Mouse (Mus musculus): Measurements from ENCODE around the gene Pdlim7. TPM values are rescaled to one million over a fixed set of nuclear protein-coding genes. Genes with fewer than 3 reads are reported as not detected.

The Pdlim7 gene
- total and polyA plus RNA-seq, 3 experiments: 12.3 to 40.6 TPM; not detected in 1

DNA sequence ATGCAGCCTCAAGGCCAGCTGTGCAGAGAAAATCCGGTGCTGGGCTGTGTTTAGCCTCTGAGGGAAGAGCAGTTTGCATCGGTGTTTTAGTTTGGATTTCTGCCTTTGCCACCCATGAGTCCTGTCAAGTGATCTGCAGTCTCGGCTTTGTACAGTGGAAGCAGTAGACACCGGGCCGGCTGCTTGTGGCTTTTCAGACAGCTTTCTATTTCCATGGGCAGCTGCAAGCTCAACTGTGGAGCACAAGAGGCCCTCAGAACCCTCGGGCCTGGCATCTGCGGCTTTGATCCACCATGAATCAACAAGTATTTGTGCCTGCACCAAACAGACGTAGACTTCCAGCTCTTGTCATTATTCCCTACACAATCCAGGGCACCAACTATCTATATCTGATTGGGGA is 11.1 kb downstream of the Pdlim7 start:
- no peaks in the 10 kb centered on the region for H3K9me3 ChIP-seq (replicated peaks; ENCODE audit: insufficient read depth, low read length)
- no peak for DNase-seq (ENCODE audit: low read depth, low spot score)
- H3K27ac ChIP-seq (ENCODE audit: control insufficient read depth, low read depth, low read length): no peak overlapping the region
- no peaks in the 10 kb centered on the region for H3K27me3 ChIP-seq (ENCODE audit: control insufficient read depth in 1 of 2, insufficient read depth in 2 of 2, low read length in 2 of 2)
- no peaks in the 10 kb centered on the region for H3K4me1 ChIP-seq (ENCODE audit: control insufficient read depth in 1 of 2, insufficient read depth in 2 of 2, low read length in 2 of 2)
- TF ChIP-seq USF2 (IDR thresholded peaks at IDR 0.05; ENCODE audit: borderline replicate concordance in 1 of 2, insufficient read depth in 1 of 2, low read depth in 1 of 2, low read length in 2 of 2): no peak
- TF ChIP-seq EP300 (IDR thresholded peaks at IDR 0.05; ENCODE audit: low read depth in 1 of 2, low read length in 2 of 2): no peak
- no peak for TF ChIP-seq NELFE (IDR thresholded peaks at IDR 0.05; ENCODE audit: low read depth, low read length)
- TF ChIP-seq MAFK (IDR thresholded peaks at IDR 0.05; ENCODE audit: borderline replicate concordance, low read depth, low read length): no peak
- TF ChIP-seq MEF2A (IDR thresholded peaks at IDR 0.05; ENCODE audit: extremely low read depth, insufficient replicate concordance, low read depth, low read length, poor library complexity, severe bottlenecking): no peak
- no peak for TF ChIP-seq CTCF (IDR thresholded peaks at IDR 0.05 in 2 of 3, conservative IDR thresholded peaks at IDR 0.05 in 1 of 3; ENCODE audit: control insufficient read depth in 1 of 3, insufficient read depth in 1 of 3, low read depth in 2 of 3, low read length in 3 of 3, poor library complexity in 1 of 3, severe bottlenecking in 1 of 3)
- no peak for TF ChIP-seq TAL1 (IDR thresholded peaks at IDR 0.05; ENCODE audit: low read length)
- no peak for TF ChIP-seq UBTF (IDR thresholded peaks at IDR 0.05; ENCODE audit: borderline replicate concordance, insufficient read depth, low read depth, low read length)
- TF ChIP-seq POLR2AphosphoS2 (IDR thresholded peaks at IDR 0.05; ENCODE audit: low read length): no peak
- no peak overlapping the region for H3K4me3 ChIP-seq (ENCODE audit: control insufficient read depth in 1 of 2, insufficient read depth in 1 of 2, low read depth in 2 of 2, low read length in 2 of 2)
- no peaks in the 10 kb centered on the region for H3K79me2 ChIP-seq (ENCODE audit: control insufficient read depth, insufficient read depth, low read length, poor library complexity)
- H3K36me3 ChIP-seq (ENCODE audit: control insufficient read depth in 1 of 2, insufficient read depth in 2 of 2, low read length in 2 of 2): no peaks in the 10 kb centered on the region
- no peak overlapping the region for H3K9ac ChIP-seq (ENCODE audit: control insufficient read depth, low read depth, low read length, poor library complexity, severe bottlenecking)

DNA sequence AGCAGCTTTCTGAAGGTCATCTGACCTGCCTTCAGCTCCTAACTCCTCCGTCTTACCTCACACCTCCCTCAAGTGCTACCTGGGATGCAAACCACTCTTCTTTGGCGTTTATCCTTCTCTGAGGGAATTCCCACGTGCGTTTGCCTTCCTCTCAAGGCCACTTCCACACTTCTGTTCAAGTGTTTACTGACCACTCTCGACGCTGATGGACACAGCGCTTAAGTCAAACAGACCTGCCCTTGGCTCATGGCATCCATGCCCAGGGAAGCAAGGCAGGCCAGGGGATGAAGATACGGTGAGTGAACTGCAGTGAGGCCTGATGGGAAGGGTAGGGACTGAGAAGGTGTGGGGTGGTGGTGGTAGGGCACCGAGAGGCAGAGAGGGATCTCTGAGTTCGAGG is 12.9 kb downstream of the Pdlim7 start:
- Histone ChIP-seq H3K79me2 (ENCODE audit: control insufficient read depth, insufficient read depth, low read length, poor library complexity) (no peaks in the 10 kb centered on the region), H3K4me3 (ENCODE audit: control insufficient read depth in 1 of 2, insufficient read depth in 1 of 2, low read depth in 2 of 2, low read length in 2 of 2) (no peak overlapping the region), H3K4me1 (ENCODE audit: control insufficient read depth in 1 of 2, insufficient read depth in 2 of 2, low read length in 2 of 2) (peaks cover 0 to 5% of the 10 kb centered on the region in 2 experiments; a peak in 1 of 4 replicates), H3K27ac (ENCODE audit: control insufficient read depth, low read depth, low read length) (no peak overlapping the region), H3K9ac (ENCODE audit: control insufficient read depth, low read depth, low read length, poor library complexity, severe bottlenecking) (no peak overlapping the region), H3K9me3 (replicated peaks; ENCODE audit: insufficient read depth, low read length) (no peaks in the 10 kb centered on the region), H3K36me3 (ENCODE audit: control insufficient read depth in 1 of 2, insufficient read depth in 2 of 2, low read length in 2 of 2) (peaks cover 0 to 5% of the 10 kb centered on the region in 2 experiments; a peak in 2 of 4 replicates), H3K27me3 (ENCODE audit: control insufficient read depth in 1 of 2, insufficient read depth in 2 of 2, low read length in 2 of 2) (no peaks in the 10 kb centered on the region)
- TF ChIP-seq MXI1 (IDR thresholded peaks at IDR 0.05; ENCODE audit: low read depth, low read length) (no peak), ZMIZ1 (IDR thresholded peaks at IDR 0.05; ENCODE audit: low read depth, low read length) (no peak), MAZ (IDR thresholded peaks at IDR 0.05; ENCODE audit: low read depth, low read length) (no peak), POLR2AphosphoS5 (IDR thresholded peaks at IDR 0.05; ENCODE audit: borderline replicate concordance, low read depth, low read length) (no peak), RCOR1 (IDR thresholded peaks at IDR 0.05; ENCODE audit: low read depth, low read length) (no peak), SIN3A (IDR thresholded peaks at IDR 0.05; ENCODE audit: low read length) (no peak), CHD2 (IDR thresholded peaks at IDR 0.05; ENCODE audit: low read length) (no peak), CHD1 (IDR thresholded peaks at IDR 0.05; ENCODE audit: low read depth, low read length) (no peak), USF1 (IDR thresholded peaks at IDR 0.05; ENCODE audit: low read depth, low read length) (no peak), TBP (IDR thresholded peaks at IDR 0.05; ENCODE audit: low read depth, low read length) (no peak), TCF12 (IDR thresholded peaks at IDR 0.05; ENCODE audit: low read depth, low read length) (no peak), ZC3H11A (IDR thresholded peaks at IDR 0.05; ENCODE audit: low read depth, low read length) (no peak), GABPA (IDR thresholded peaks at IDR 0.05; ENCODE audit: low read depth, low read length) (no peak), SMC3 (IDR thresholded peaks at IDR 0.05; ENCODE audit: low read depth, low read length) (no peak), KAT2A (conservative IDR thresholded peaks at IDR 0.05; ENCODE audit: low read depth, low read length) (no peak), EP300 (IDR thresholded peaks at IDR 0.05; ENCODE audit: low read depth in 1 of 2, low read length in 2 of 2) (no peak), HCFC1 (IDR thresholded peaks at IDR 0.05; ENCODE audit: low read depth, low read length) (no peak), UBTF (IDR thresholded peaks at IDR 0.05; ENCODE audit: borderline replicate concordance, insufficient read depth, low read depth, low read length) (no peak)
- no peak for DNase-seq (ENCODE audit: low read depth, low spot score)

All from MEL (cell line).